Mouse (Mus musculus): ENCODE measurements around the gene Mtmr3. TPM values are rescaled to one million over a fixed set of nuclear protein-coding genes. Genes with fewer than 3 reads are reported as not detected.

Mtmr3 gene
- polyA plus RNA-seq, 1 experiment from 2014 or later, result 25.5 TPM

GRCm38 (mm10) chr11:4601890-4602289, 7.2 kb upstream of the Mtmr3 start:
- ATAC-seq (ENCODE audit: insufficient number of reproducible peaks, insufficient read depth, low FRiP score, low read depth), result no peak
- no peak overlapping the region for H3K9ac ChIP-seq (ENCODE audit: low read length)
- peaks cover 11 to 35% of the 10 kb centered on the region in 2 experiments for H3K4me1 ChIP-seq (ENCODE audit: control insufficient read depth in 2 of 2, insufficient read depth in 2 of 2, low read length in 2 of 2)
- no peaks in the 10 kb centered on the region for H3K36me3 ChIP-seq (ENCODE audit: control insufficient read depth, insufficient read depth, low read length)
- no peak overlapping the region for H3K4me3 ChIP-seq (ENCODE audit: control insufficient read depth in 1 of 2, insufficient read depth in 1 of 2, low read depth in 1 of 2, low read length in 2 of 2)
- H3K27me3 ChIP-seq (ENCODE audit: control insufficient read depth, insufficient read depth, low read length), result no peaks in the 10 kb centered on the region
- WGBS, result 92% methylated on average over 5 of the region's 5 CpGs
- no peak overlapping the region for H3K27ac ChIP-seq (replicated peaks in 1 of 2; ENCODE audit: control insufficient read depth in 1 of 2, insufficient read depth in 1 of 2, low read depth in 2 of 2, low read length in 2 of 2)
- no peaks in the 10 kb centered on the region for H3K9me3 ChIP-seq (ENCODE audit: control insufficient read depth, low read length)
- H3K4me2 ChIP-seq (ENCODE audit: low read length), result no peak overlapping the region

DNA sequence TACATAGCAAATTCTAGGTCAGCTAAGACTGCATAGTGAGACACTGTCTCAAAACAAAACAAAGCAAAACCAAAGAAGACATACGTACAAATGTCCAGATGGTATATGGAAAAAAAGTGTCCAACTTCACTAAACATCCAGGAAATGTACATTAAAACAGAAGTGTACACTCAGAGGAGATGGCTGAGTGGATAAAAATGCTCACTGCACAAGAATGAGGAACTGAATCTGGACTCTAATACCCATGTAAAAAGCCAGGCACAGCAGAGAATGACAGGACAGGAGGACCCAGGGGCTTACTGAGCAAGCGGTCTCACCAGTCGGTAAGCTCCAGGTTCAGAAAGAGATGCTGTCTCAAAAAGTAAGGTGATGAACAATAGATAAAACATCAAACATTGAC, 5.3 kb upstream of the Mtmr3 start:
- peaks cover 10 to 29% of the 10 kb centered on the region in 2 experiments for H3K4me1 ChIP-seq (ENCODE audit: control insufficient read depth in 2 of 2, insufficient read depth in 2 of 2, low read length in 2 of 2)
- ATAC-seq (ENCODE audit: insufficient number of reproducible peaks, insufficient read depth, low FRiP score, low read depth), result no peak
- H3K27me3 ChIP-seq (ENCODE audit: control insufficient read depth, insufficient read depth, low read length), result no peaks in the 10 kb centered on the region
- no peaks in the 10 kb centered on the region for H3K9me3 ChIP-seq (ENCODE audit: control insufficient read depth, low read length)
- H3K4me2 ChIP-seq (ENCODE audit: low read length), result no peak overlapping the region
- H3K9ac ChIP-seq (ENCODE audit: low read length), result no peak overlapping the region
- no peak overlapping the region for H3K27ac ChIP-seq (replicated peaks in 1 of 2; ENCODE audit: control insufficient read depth in 1 of 2, insufficient read depth in 1 of 2, low read depth in 2 of 2, low read length in 2 of 2)
- H3K36me3 ChIP-seq (ENCODE audit: control insufficient read depth, insufficient read depth, low read length), result no peaks in the 10 kb centered on the region
- H3K4me3 ChIP-seq (ENCODE audit: control insufficient read depth in 1 of 2, insufficient read depth in 1 of 2, low read depth in 1 of 2, low read length in 2 of 2), result no peak overlapping the region
- 81% methylated on average over 3 of the region's 3 CpGs for WGBS

GRCm38 (mm10) chr11:4598411-4598810, 3.7 kb upstream of the Mtmr3 start:
- Histone ChIP-seq H3K4me1 (ENCODE audit: control insufficient read depth in 2 of 2, insufficient read depth in 2 of 2, low read length in 2 of 2) (peaks cover 8 to 15% of the 10 kb centered on the region in 2 experiments), H3K4me2 (ENCODE audit: low read length) (no peak overlapping the region), H3K4me3 (ENCODE audit: control insufficient read depth in 1 of 2, insufficient read depth in 1 of 2, low read depth in 1 of 2, low read length in 2 of 2) (no peak overlapping the region), H3K27ac (replicated peaks in 1 of 2; ENCODE audit: control insufficient read depth in 1 of 2, insufficient read depth in 1 of 2, low read depth in 2 of 2, low read length in 2 of 2) (no peak overlapping the region), H3K9ac (ENCODE audit: low read length) (no peak overlapping the region), H3K27me3 (ENCODE audit: control insufficient read depth, insufficient read depth, low read length) (no peaks in the 10 kb centered on the region), H3K36me3 (ENCODE audit: control insufficient read depth, insufficient read depth, low read length) (no peaks in the 10 kb centered on the region), H3K9me3 (ENCODE audit: control insufficient read depth, low read length) (no peaks in the 10 kb centered on the region)
- WGBS, result 97% methylated on average over 2 of the region's 2 CpGs
- no peak for ATAC-seq (ENCODE audit: insufficient number of reproducible peaks, insufficient read depth, low FRiP score, low read depth)

DNA sequence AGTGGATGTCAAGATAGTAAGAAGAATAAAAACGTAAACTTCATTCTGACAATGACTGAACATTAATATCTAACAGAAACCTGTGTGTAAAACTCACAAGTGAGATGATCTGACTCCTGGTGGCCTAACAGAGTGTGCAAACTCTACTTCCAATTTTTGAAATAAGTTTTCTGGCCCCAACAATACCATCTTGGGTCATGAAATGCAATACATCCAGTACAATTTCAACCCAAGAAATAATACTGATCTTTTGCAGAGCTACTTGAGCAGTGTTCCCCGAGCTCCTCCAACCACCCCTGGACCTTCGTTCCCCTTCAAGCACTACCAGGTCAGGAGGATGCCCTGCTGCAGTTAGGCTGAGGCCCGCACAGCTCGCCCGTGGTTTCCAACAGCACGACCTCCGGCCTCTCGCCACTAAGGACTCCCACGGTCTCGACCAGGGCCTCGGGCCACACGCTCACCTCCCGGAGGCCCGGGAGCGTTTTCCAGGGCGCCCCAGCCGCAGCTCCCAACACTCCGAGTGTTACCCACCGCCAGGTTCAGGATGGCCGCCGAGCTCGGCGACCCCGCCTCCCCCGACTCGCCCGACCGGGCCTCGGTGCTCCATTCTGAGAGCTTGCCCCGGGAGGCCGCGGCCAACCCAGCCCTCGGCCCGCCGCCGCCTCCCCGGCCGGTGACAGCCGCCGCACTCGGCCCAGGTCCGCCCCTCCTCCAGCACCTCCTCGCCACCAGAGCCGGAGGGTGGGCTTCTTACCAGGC, 635 bp downstream of the Mtmr3 start:
- Histone ChIP-seq H3K9me3 (ENCODE audit: control insufficient read depth, low read length) (no peaks in the 10 kb centered on the region), H3K9ac (ENCODE audit: low read length) (peak overlapping the region; percentile 98), H3K4me3 (ENCODE audit: control insufficient read depth in 1 of 2, insufficient read depth in 1 of 2, low read depth in 1 of 2, low read length in 2 of 2) (peak overlapping the region; percentile 84 to 92), H3K27me3 (ENCODE audit: control insufficient read depth, insufficient read depth, low read length) (no peaks in the 10 kb centered on the region), H3K36me3 (ENCODE audit: control insufficient read depth, insufficient read depth, low read length) (no peaks in the 10 kb centered on the region), H3K27ac (replicated peaks in 1 of 2; ENCODE audit: control insufficient read depth in 1 of 2, insufficient read depth in 1 of 2, low read depth in 2 of 2, low read length in 2 of 2) (peak overlapping the region; percentile 76 to 94), H3K4me2 (ENCODE audit: low read length) (peak overlapping the region; percentile 71), H3K4me1 (ENCODE audit: control insufficient read depth in 2 of 2, insufficient read depth in 2 of 2, low read length in 2 of 2) (peaks cover 2 to 30% of the 10 kb centered on the region in 2 experiments; a peak in 3 of 4 replicates)
- WGBS, result under 1% methylated on average over 44 of the region's 45 CpGs
- ATAC-seq (ENCODE audit: insufficient number of reproducible peaks, insufficient read depth, low FRiP score, low read depth), result peak; percentile 88

GRCm38 (mm10) chr11:4593491-4593848, 1.2 kb downstream of the Mtmr3 start:
- H3K9ac ChIP-seq (ENCODE audit: low read length), result peak overlapping the region; percentile 98
- WGBS, result 30% methylated on average over 5 of the region's 5 CpGs
- H3K4me3 ChIP-seq (ENCODE audit: control insufficient read depth in 1 of 2, insufficient read depth in 1 of 2, low read depth in 1 of 2, low read length in 2 of 2), result peak overlapping the region; percentile 31 to 84; a peak in 3 of 4 replicates
- peaks cover 2 to 30% of the 10 kb centered on the region in 2 experiments; a peak in 3 of 4 replicates for H3K4me1 ChIP-seq (ENCODE audit: control insufficient read depth in 2 of 2, insufficient read depth in 2 of 2, low read length in 2 of 2)
- H3K27ac ChIP-seq (replicated peaks in 1 of 2; ENCODE audit: control insufficient read depth in 1 of 2, insufficient read depth in 1 of 2, low read depth in 2 of 2, low read length in 2 of 2), result peak overlapping the region in 1 of 2 experiments; percentile 94; a peak in 1 of 4 replicates
- no peaks in the 10 kb centered on the region for H3K36me3 ChIP-seq (ENCODE audit: control insufficient read depth, insufficient read depth, low read length)
- H3K27me3 ChIP-seq (ENCODE audit: control insufficient read depth, insufficient read depth, low read length), result no peaks in the 10 kb centered on the region
- H3K4me2 ChIP-seq (ENCODE audit: low read length), result peak overlapping the region; percentile 71
- no peaks in the 10 kb centered on the region for H3K9me3 ChIP-seq (ENCODE audit: control insufficient read depth, low read length)
- ATAC-seq (ENCODE audit: insufficient number of reproducible peaks, insufficient read depth, low FRiP score, low read depth), result no peak

DNA sequence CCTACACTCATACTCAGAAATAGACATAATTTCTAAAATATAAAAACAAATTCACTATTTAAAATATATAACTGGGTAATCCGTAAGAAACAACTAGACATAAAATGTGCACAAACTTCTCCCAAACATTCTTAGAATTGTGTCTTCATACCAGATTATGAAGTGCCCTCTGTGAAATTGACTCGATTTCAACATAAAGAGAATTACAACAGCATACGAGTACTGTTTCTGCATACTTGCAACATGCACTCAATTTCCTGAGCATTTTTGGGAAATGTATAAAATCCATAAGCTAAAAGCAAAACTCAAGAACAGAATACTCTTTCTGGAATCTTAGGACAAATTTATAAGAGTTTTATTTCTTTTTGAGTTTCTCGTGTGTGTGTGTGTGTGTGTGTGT, 2.9 kb downstream of the Mtmr3 start:
- Histone ChIP-seq H3K9me3 (ENCODE audit: control insufficient read depth, low read length) (no peaks in the 10 kb centered on the region), H3K9ac (ENCODE audit: low read length) (no peak overlapping the region), H3K36me3 (ENCODE audit: control insufficient read depth, insufficient read depth, low read length) (peaks cover 8% of the 10 kb centered on the region; the same call in 1 of the 2 replicates), H3K4me1 (ENCODE audit: control insufficient read depth in 2 of 2, insufficient read depth in 2 of 2, low read length in 2 of 2) (peaks cover 2 to 30% of the 10 kb centered on the region in 2 experiments; a peak in 3 of 4 replicates), H3K4me2 (ENCODE audit: low read length) (no peak overlapping the region), H3K27ac (replicated peaks in 1 of 2; ENCODE audit: control insufficient read depth in 1 of 2, insufficient read depth in 1 of 2, low read depth in 2 of 2, low read length in 2 of 2) (no peak overlapping the region), H3K4me3 (ENCODE audit: control insufficient read depth in 1 of 2, insufficient read depth in 1 of 2, low read depth in 1 of 2, low read length in 2 of 2) (no peak overlapping the region), H3K27me3 (ENCODE audit: control insufficient read depth, insufficient read depth, low read length) (no peaks in the 10 kb centered on the region)
- no peak for ATAC-seq (ENCODE audit: insufficient number of reproducible peaks, insufficient read depth, low FRiP score, low read depth)
- 81% methylated on average over 4 of the region's 4 CpGs for WGBS

DNA sequence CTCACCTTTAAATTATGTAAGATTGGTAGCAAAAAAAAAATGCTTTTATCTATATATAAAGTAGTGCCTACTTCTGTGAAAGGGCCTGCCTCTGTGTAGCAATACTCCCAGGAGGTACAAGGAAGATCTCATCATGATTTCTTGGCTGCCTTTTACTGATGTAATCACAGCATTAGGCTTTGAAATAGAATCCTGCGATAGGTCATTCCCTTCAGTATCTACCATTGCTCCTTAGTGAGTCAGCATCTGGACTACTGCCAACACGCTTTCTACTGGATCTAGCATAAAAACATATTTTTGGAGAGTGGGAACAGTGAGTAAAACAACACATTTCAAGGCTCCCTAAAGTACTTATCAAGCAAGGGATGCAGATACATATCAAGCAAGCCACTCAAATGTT, 16.0 kb downstream of the Mtmr3 start:
- ATAC-seq (ENCODE audit: insufficient number of reproducible peaks, insufficient read depth, low FRiP score, low read depth), result no peak
- Histone ChIP-seq H3K27ac (replicated peaks in 1 of 2; ENCODE audit: control insufficient read depth in 1 of 2, insufficient read depth in 1 of 2, low read depth in 2 of 2, low read length in 2 of 2) (no peak overlapping the region), H3K9ac (ENCODE audit: low read length) (no peak overlapping the region), H3K9me3 (ENCODE audit: control insufficient read depth, low read length) (no peaks in the 10 kb centered on the region), H3K4me1 (ENCODE audit: control insufficient read depth in 2 of 2, insufficient read depth in 2 of 2, low read length in 2 of 2) (peaks cover 7 to 25% of the 10 kb centered on the region in 2 experiments), H3K36me3 (ENCODE audit: control insufficient read depth, insufficient read depth, low read length) (no peaks in the 10 kb centered on the region), H3K4me2 (ENCODE audit: low read length) (no peak overlapping the region), H3K27me3 (ENCODE audit: control insufficient read depth, insufficient read depth, low read length) (no peaks in the 10 kb centered on the region), H3K4me3 (ENCODE audit: control insufficient read depth in 1 of 2, insufficient read depth in 1 of 2, low read depth in 1 of 2, low read length in 2 of 2) (no peak overlapping the region)
- 33% methylated on average over 2 of the region's 2 CpGs for WGBS

DNA sequence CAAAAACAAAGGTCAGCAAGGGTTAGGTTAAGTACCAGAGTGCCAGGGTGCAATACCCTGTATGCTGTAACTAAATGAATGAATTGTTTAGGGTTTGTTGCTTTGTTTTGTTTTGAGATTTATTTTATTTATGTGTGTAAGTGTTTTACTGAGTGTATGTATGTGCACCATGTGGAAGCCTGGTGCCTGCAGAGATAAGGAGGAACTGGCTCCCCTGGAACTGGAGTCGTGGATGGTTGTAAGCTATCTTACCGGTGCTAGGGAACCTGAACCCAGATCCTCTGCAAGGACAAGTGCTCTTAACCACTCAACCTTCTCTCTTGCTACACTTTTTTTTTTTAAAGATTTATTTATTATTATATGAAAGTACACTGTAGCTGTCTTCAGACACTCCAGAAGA, 17.6 kb downstream of the Mtmr3 start:
- WGBS, result 71% methylated on average over 2 of the region's 2 CpGs

More for the DNA sequence above, 17.6 kb downstream of the Mtmr3 start:
- Histone ChIP-seq H3K27me3 (ENCODE audit: control insufficient read depth, insufficient read depth, low read length) (no peaks in the 10 kb centered on the region), H3K4me1 (ENCODE audit: control insufficient read depth in 2 of 2, insufficient read depth in 2 of 2, low read length in 2 of 2) (peaks cover 7 to 27% of the 10 kb centered on the region in 2 experiments), H3K36me3 (ENCODE audit: control insufficient read depth, insufficient read depth, low read length) (no peaks in the 10 kb centered on the region), H3K27ac (replicated peaks in 1 of 2; ENCODE audit: control insufficient read depth in 1 of 2, insufficient read depth in 1 of 2, low read depth in 2 of 2, low read length in 2 of 2) (no peak overlapping the region), H3K4me2 (ENCODE audit: low read length) (no peak overlapping the region), H3K4me3 (ENCODE audit: control insufficient read depth in 1 of 2, insufficient read depth in 1 of 2, low read depth in 1 of 2, low read length in 2 of 2) (no peak overlapping the region), H3K9ac (ENCODE audit: low read length) (no peak overlapping the region), H3K9me3 (ENCODE audit: control insufficient read depth, low read length) (no peaks in the 10 kb centered on the region)
- no peak for ATAC-seq (ENCODE audit: insufficient number of reproducible peaks, insufficient read depth, low FRiP score, low read depth)

Measured in heart, embryonic 14.5 days (tissue).